ENCODE assay signal across 9 mouse cellular contexts in the genomic region with DNA sequence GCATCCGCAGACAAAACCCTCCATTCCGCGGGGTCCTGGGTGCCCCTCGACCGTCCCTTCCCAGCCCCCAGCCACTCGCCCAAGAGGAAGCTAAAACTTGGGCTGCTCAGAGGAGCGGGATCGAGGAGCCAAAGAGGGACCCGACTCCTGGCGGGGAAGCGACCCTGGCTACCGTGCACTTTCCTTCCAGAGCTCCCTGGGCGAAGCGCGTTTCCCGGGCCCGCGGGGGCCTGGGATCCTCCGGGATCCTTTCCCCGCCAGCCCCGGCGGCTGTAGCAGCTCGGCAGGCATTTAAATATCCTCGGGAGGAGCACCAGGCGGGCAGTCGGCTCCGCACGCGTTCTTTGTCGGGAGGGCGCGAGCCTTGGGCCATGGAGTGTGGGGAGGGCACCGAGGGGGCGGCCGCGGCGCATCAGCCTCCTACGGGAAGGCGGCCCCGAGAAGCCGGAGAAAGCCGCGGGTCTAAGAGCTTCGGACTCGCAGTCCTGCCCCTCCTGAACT. TPM values are rescaled to one million over a fixed set of nuclear protein-coding genes. Genes with fewer than 3 reads are reported as not detected.
DNase-seq lines count a peak whose midpoint lies in the region; ATAC-seq lines count a peak whose summit lies in the region.
"Had no signal": no experiment of that assay in that cellular context is flagged by ENCODE, and none has a peak within 500 bp of the region (broad histone marks: within the 10 kb centered on the region; RNA-seq: fewer than 3 reads in every experiment).

No protein-coding gene starts in this region.

- no peaks in the 10 kb centered on the region for H3K27me3 ChIP-seq in heart, embryonic 14.5 days (ENCODE audit: control insufficient read depth, insufficient read depth, low read length)
- no peaks in the 10 kb centered on the region for H3K27me3 ChIP-seq in limb, embryonic 12.5 days
- H3K27me3 ChIP-seq in neural tube, embryonic 13.5 days = peaks cover 22% of the 10 kb centered on the region

- ATAC-seq in cerebellum, adult (ENCODE audit: insufficient number of reproducible peaks, low FRiP score, low TSS enrichment) = no peak
- ATAC-seq in heart, embryonic 14.5 days (ENCODE audit: insufficient number of reproducible peaks, insufficient read depth, low FRiP score, low read depth) = peak; percentile 22; the same call in 1 of the 2 replicates
- ATAC-seq in limb, embryonic 12.5 days (ENCODE audit: insufficient number of reproducible peaks, insufficient read depth, low FRiP score, low TSS enrichment, low read depth) = no peak
- ATAC-seq in neural tube, embryonic 13.5 days (ENCODE audit: low read depth) = peak; percentile 41; the same call in 1 of the 2 replicates

- DNase-seq in cerebellum, postnatal 14 days = peak; percentile 9 to 17
- DNase-seq in urinary bladder, postnatal 36 days (ENCODE audit: low spot score in 2 of 2) = peak; percentile 1 to 3
- DNase-seq in urinary bladder, postnatal 10 days (ENCODE audit: low spot score) = no peak
- DNase-seq in T-cell, adult 2 months (ENCODE audit: low spot score) = no peak

- under 1% methylated on average over 32 of the region's 45 CpGs for WGBS in heart, embryonic 14.5 days
- under 1% methylated on average over 45 of the region's 45 CpGs for WGBS in limb, embryonic 12.5 days
- WGBS in neural tube, embryonic 13.5 days = under 1% methylated on average over 45 of the region's 45 CpGs

- peak overlapping the region; percentile 88 for H3K9ac ChIP-seq in heart, embryonic 14.5 days (ENCODE audit: low read length)
- peak overlapping the region; percentile 100 for H3K9ac ChIP-seq in limb, embryonic 12.5 days (replicated peaks)
- H3K9ac ChIP-seq in neural tube, embryonic 13.5 days = peak overlapping the region; percentile 82

- H3K4me3 ChIP-seq in heart, embryonic 14.5 days (ENCODE audit: control insufficient read depth in 1 of 2, insufficient read depth in 1 of 2, low read depth in 1 of 2, low read length in 2 of 2) = peak overlapping the region; percentile 80 to 83
- H3K4me3 ChIP-seq in limb, embryonic 12.5 days (replicated peaks) = peak overlapping the region; percentile 97
- peak overlapping the region; percentile 70 for H3K4me3 ChIP-seq in neural tube, embryonic 13.5 days

- peaks cover 0 to 5% of the 10 kb centered on the region in 2 experiments; a peak in 1 of 4 replicates for H3K4me1 ChIP-seq in heart, embryonic 14.5 days (ENCODE audit: control insufficient read depth in 2 of 2, insufficient read depth in 2 of 2, low read length in 2 of 2)
- peaks cover 18% of the 10 kb centered on the region for H3K4me1 ChIP-seq in limb, embryonic 12.5 days (replicated peaks)
- peaks cover 46% of the 10 kb centered on the region for H3K4me1 ChIP-seq in neural tube, embryonic 13.5 days (replicated peaks)

- peaks cover 2% of the 10 kb centered on the region; the same call in 1 of the 2 replicates for H3K36me3 ChIP-seq in heart, embryonic 14.5 days (ENCODE audit: control insufficient read depth, insufficient read depth, low read length)
- peaks cover 15% of the 10 kb centered on the region for H3K36me3 ChIP-seq in limb, embryonic 12.5 days
- no peaks in the 10 kb centered on the region for H3K36me3 ChIP-seq in neural tube, embryonic 13.5 days

- no peaks in the 10 kb centered on the region for H3K9me3 ChIP-seq in heart, embryonic 14.5 days (ENCODE audit: control insufficient read depth, low read length)
- H3K9me3 ChIP-seq in limb, embryonic 12.5 days = no peaks in the 10 kb centered on the region
- no peaks in the 10 kb centered on the region for H3K9me3 ChIP-seq in neural tube, embryonic 13.5 days

- peak overlapping the region; percentile 50 to 81 for H3K27ac ChIP-seq in heart, embryonic 14.5 days (replicated peaks in 1 of 2; ENCODE audit: control insufficient read depth in 1 of 2, insufficient read depth in 1 of 2, low read depth in 2 of 2, low read length in 2 of 2)
- H3K27ac ChIP-seq in limb, embryonic 12.5 days = peak overlapping the region; percentile 99
- H3K27ac ChIP-seq in neural tube, embryonic 13.5 days (replicated peaks) = peak overlapping the region; percentile 77

- peak overlapping the region; percentile 100 for H3K4me2 ChIP-seq in heart, embryonic 14.5 days (ENCODE audit: low read length)
- H3K4me2 ChIP-seq in limb, embryonic 12.5 days = peak overlapping the region; percentile 88
- H3K4me2 ChIP-seq in neural tube, embryonic 13.5 days = peak overlapping the region; percentile 95

RNA-seq across cellular contexts. Expression of gene Hmga2, which starts 1.2 kb away (rescaled TPM):
- polyA plus RNA-seq in heart, embryonic 14.5 days (2014; fragmentation: Nextera tagmentation; extraction: Ambion mirVana) = 4.0 and 4.6 TPM in 2 replicates
- polyA plus RNA-seq in limb, embryonic 12.5 days (2016; fragmentation: Nextera tagmentation; extraction: Ambion mirVana) = 128 and 132 TPM in 2 replicates
- 3.7 and 8.8 TPM in 2 replicates for polyA plus RNA-seq in neural tube, embryonic 13.5 days (2015; fragmentation: Nextera tagmentation; extraction: Ambion mirVana)
- polyA plus RNA-seq: spleen, adult 2 months had no signal

Comparison
In these comparisons a context has a peak if more than half of its experiments do, and no peak if none do; other contexts are left out.
1. DNase-seq: peak in cerebellum, postnatal 14 days (2 of 2) and urinary bladder, postnatal 36 days (2 of 2); none in urinary bladder, postnatal 10 days (single experiment) and T-cell, adult 2 months (single experiment).
2. ATAC-seq: peak in heart, embryonic 14.5 days (single experiment) and neural tube, embryonic 13.5 days (single experiment); none in cerebellum, adult (single experiment) and limb, embryonic 12.5 days (single experiment).
3. RNA of gene Hmga2, which starts 1.2 kb away (polyA plus RNA-seq): 128 to 132 TPM in limb, embryonic 12.5 days; 4.0 to 4.6 TPM in heart, embryonic 14.5 days and 3.7 to 8.8 TPM in neural tube, embryonic 13.5 days; every median in the first group is over 10 times any median in the second.
4. Peak in every context shown above with its lines, with median percentiles within 50 percentile points of each other: H3K27ac ChIP-seq, H3K4me2 ChIP-seq, H3K4me3 ChIP-seq and H3K9ac ChIP-seq.